Mouse (Mus musculus) layer of hippocampus, adult 11-12 months (tissue): ENCODE measurements around the gene Glipr1.
A peak's percentile ranks its signal among the peaks of the same experiment; 100 is the strongest.

ENCODE experiments used
- DNase-seq: peaks from one replicate; pipeline ENCODE4 v3.0.0; 2022; ENCODE audit warnings: low spot score

Glipr1 gene

GRCm38 (mm10) chr10:111960459-111960858 lies 42.0 kb downstream of the Glipr1 start:
- no peak for DNase-seq

GRCm38 (mm10) chr10:111959353-111959752 lies 43.1 kb downstream of the Glipr1 start:
- no peak for DNase-seq

GRCm38 (mm10) chr10:111958046-111958421 lies 44.4 kb downstream of the Glipr1 start:
- no peak for DNase-seq

GRCm38 (mm10) chr10:111957271-111958045 lies 45.0 kb downstream of the Glipr1 start:
- DNase-seq = peak; percentile 70

- DNase-seq = no peak
These were observed 46.6 kb downstream of the Glipr1 start for GRCm38 (mm10) chr10:111955836-111956235.

- no peak for DNase-seq
These were observed 53.4 kb downstream of the Glipr1 start for GRCm38 (mm10) chr10:111949008-111949407.

- no peak for DNase-seq
These were observed 54.4 kb downstream of the Glipr1 start for GRCm38 (mm10) chr10:111948041-111948440.

GRCm38 (mm10) chr10:111945563-111945962 lies 56.9 kb downstream of the Glipr1 start:
- DNase-seq = no peak

- DNase-seq = no peak
These were observed 59.4 kb downstream of the Glipr1 start for GRCm38 (mm10) chr10:111943026-111943425.

- DNase-seq = no peak
These were observed 65.3 kb downstream of the Glipr1 start for GRCm38 (mm10) chr10:111937146-111937534.

- no peak for DNase-seq
These were observed 65.8 kb downstream of the Glipr1 start for GRCm38 (mm10) chr10:111936491-111937145.

- no peak for DNase-seq
These were observed 66.4 kb downstream of the Glipr1 start for GRCm38 (mm10) chr10:111936021-111936420.
